Mouse (Mus musculus): ENCODE results near the gene Crybg3.

Gene Crybg3

DNA sequence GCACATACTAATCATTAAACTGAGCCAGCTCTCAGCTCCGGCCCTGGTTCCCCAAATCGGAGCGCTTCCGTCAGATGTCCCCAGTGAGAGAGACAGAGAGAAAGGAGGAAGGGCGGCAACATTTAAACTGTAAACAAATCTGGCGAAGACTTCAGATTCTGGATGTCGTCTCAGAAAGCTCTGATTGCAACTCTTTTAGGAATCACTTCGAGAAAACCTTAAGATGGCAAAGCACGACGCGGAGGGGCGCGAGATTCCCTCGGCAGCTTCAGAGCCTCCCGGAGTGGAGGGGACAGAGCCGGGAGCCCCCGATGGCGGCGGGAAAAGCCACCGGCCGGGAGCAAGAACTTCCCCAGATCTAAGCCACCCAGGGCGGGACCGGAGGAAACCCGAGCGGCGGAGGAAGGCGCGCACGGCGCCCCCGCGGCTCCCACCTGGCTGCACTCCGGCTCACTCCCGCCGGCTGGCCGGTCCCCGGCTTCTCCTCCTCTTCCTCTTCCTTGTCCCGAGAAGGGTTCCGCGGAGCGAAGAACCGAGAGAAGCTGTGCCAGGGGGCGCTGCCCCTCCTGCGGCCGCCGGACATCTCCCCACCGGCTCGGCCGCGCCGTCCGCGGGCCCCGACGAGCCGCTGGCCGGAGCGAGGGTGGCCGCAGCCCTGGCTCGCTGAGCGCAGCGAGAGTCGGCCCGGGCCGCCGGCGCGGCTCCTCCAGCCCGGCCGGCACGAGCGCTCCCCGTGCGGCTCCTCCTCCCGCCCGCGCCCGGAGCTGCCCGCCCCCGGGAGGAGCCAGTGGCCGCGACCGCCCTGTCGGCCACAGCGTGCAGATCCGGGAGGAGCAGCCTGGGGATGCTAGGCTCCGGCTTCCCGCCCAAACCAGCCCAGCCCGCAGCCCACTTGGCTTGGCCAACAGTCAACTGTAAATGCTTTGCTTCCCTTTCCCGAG is at the start of gene Crybg3:
Gene Crybg3 (minus strand): TSS at position 669 of the 941 bp plus-strand sequence.
- DNase-seq (ENCODE audit: low spot score in 2 of 2): peak; percentile 59

GRCm38 (mm10) chr16:59643766-59644165 is 43.0 kb upstream of the Crybg3 start:
- no peak for DNase-seq (ENCODE audit: low spot score in 2 of 2)

- no peak for DNase-seq (ENCODE audit: low spot score in 2 of 2)
Measured at GRCm38 (mm10) chr16:59639985-59640384, 39.2 kb upstream of the Crybg3 start.

- peak; percentile 90 for DNase-seq (ENCODE audit: low spot score in 2 of 2)
Measured at GRCm38 (mm10) chr16:59639102-59639691, 38.4 kb upstream of the Crybg3 start, which contains the start of gene Arl6. TSS of gene Arl6 (minus strand) at chr16:59639391.

DNA sequence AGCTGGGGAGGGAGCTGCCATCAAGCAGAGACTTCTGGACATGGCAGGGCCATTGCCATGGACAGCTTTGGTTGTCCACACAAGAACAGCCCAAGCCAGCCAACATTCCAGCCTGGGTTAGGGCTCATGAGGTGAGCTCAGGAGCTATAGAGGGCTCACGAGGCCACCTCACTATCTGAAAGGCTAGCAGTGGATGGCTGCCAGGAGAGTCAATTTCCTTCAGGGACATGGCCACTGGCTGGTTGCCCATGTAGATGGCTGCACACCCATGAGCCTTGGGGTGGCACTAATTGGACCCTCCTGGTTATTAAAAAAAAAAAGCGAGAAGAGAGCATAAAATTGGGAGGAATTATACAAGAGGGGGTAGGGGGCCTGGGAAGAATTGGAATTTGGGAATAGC is 33.8 kb upstream of the Crybg3 start:
- no peak for DNase-seq (ENCODE audit: low spot score in 2 of 2)

DNA sequence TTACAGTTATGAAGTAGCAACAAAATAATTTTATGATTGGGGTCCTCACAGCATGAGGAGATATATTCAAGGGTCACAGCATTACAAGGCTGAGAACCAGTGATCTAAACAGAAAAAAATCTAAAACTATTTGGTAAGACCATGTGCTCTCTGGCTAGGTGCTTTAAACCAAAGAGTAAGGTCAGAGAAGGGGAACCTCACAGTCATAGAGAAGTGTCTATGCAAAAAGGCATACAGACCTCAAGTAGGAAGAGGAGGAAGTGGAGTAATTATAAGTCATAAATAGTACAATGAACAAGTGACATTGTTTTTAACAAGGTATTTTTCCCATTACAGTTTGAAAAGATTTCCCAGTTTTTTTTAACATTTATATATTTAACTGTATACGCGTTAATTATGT is 20.8 kb upstream of the Crybg3 start:
- DNase-seq (ENCODE audit: low spot score in 2 of 2): no peak

DNA sequence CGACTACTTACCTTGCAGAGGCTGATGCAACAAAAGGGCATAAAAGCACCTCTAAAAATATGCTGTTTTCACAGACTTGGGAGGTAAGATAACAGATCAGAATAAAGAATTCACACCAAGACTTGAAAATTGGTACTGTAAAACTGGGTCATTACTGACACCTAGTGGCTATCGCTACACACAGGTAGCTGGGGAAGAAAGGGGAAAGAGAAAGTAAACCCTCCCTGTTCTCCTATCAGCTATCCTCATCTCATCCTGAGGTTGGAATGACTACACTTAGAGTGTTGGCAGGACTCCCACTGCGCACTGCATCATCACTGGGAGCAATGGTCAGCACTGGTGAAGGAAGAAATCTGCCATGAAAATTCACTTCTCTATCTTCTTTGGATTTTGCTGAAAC is 16.4 kb upstream of the Crybg3 start:
- peak; percentile 22 to 38 for DNase-seq (ENCODE audit: low spot score in 2 of 2)

DNA sequence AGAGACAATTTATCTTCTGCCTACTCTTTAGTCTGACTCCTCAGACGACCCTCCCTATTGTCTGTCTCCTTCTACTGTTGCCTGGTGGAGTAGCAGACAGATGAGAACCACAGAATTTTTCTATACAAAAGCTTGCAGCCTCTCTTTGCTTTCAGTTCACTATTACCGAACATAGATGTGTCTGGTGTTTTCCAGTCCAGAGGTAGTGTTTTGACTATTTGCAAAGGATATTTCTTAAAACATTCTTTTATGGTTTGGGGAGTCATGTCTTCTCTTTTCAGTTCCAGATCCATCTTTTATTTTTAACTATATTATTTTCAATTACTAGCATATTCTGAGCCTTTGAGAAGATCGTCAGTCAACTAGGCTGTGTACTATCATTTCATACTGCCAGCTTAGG is 14.9 kb upstream of the Crybg3 start:
- DNase-seq (ENCODE audit: low spot score in 2 of 2): no peak

DNA sequence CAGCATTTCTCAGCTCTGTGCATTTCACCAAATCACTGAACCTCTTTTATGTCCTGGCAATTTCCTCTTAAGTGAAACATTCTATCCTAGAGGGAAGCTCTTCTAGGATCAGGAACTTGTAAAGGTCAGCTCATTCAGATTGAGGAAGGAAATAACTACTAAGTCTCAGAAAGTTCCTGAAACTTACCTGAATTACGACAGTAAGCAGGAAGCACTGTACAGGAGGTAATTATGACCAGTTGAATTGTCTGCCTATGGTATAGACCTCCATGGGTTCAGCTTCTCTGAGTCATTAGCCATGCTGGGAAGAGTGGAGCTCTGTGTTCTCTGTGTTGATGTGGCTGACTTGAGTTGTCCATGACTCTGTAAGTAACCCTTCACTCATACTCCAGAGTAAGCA is 10.0 kb upstream of the Crybg3 start:
- no peak for DNase-seq (ENCODE audit: low spot score in 2 of 2)

GRCm38 (mm10) chr16:59604078-59604781 is 3.5 kb upstream of the Crybg3 start:
- peak; percentile 4 to 9 for DNase-seq (ENCODE audit: low spot score in 2 of 2)

DNA sequence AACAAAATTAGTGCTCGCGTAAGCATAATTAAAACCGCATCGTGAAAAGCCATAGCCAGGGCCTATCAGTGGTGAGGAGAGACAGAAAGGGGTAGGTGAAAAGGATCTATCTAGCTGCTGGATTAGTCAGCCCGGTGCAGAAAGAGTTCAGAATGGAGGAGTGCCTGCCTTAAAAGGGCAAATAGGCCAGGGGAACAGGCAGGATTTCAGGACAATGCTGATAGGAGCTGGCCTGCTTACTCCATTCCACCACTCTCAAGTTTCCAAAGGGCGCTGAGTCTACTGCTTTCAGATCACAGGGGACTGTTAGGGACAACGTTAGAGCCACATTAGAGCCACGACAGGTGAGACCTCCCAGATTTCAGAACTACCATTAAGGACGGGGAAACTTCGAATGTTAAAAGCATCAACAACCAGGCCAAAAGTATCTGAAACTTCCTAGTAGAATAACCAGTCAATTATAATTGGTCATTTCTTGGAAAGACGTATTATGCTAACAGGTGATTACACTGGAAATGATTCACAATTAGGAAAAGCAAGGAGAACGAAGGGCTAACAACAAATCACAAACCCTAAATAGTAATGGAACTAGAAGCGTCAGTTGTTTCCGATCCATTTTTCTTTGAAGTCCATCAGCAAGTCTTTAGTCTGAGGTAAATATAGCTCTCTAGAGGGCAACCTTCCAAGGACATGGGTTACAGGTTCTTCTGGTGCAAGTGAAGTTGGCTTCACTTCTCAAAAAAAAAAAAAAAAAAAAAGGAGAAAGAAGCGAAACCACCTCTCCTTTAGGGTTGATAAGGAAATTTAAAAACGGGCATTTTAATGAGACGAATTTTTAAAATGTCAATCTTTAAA is 1.1 kb downstream of the Crybg3 start:
- DNase-seq (ENCODE audit: low spot score in 2 of 2): no peak

DNA sequence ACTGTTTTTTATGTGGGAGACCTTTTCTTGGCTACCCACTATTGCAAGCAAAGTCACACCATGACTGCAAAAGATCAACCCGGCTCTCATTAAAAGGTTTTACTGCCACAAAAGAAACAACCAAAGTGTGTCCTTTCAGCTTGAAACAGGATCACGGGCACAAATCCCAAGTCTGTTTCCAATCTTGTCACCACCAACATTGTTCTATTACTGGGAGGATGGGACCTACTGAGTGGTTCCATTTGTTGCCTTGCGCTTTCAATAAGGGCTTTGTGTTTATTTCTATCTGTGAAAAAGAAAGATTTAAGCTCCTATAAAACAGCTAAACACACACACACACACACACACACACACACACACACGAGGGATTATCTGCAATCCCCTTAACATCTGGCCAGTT is 1.8 kb downstream of the Crybg3 start:
- DNase-seq (ENCODE audit: low spot score in 2 of 2): no peak

GRCm38 (mm10) chr16:59597256-59597655 is 3.5 kb downstream of the Crybg3 start:
- no peak for DNase-seq (ENCODE audit: low spot score in 2 of 2)

DNA sequence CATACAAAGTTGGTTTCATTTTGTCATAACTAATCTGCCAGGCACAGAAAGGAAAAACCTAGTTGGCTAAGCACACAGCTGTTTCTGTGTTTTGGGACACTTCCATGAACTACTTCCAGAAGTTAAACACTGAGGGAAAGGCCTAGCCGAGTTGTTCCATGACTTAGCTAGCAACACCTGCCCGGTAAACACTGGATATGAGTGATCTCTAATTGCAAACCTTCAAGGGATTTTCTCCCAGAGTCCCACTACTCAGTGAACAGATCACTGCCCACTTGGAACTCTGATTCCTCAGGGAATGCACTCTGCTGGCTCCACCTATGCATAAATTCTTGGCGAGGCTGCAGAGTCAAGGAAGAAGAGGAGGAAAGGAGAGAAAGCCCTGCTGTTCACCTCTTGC is 6.1 kb downstream of the Crybg3 start:
- no peak for DNase-seq (ENCODE audit: low spot score in 2 of 2)

- no peak for DNase-seq (ENCODE audit: low spot score in 2 of 2)
Measured at GRCm38 (mm10) chr16:59590790-59591189, 10.0 kb downstream of the Crybg3 start.

DNA sequence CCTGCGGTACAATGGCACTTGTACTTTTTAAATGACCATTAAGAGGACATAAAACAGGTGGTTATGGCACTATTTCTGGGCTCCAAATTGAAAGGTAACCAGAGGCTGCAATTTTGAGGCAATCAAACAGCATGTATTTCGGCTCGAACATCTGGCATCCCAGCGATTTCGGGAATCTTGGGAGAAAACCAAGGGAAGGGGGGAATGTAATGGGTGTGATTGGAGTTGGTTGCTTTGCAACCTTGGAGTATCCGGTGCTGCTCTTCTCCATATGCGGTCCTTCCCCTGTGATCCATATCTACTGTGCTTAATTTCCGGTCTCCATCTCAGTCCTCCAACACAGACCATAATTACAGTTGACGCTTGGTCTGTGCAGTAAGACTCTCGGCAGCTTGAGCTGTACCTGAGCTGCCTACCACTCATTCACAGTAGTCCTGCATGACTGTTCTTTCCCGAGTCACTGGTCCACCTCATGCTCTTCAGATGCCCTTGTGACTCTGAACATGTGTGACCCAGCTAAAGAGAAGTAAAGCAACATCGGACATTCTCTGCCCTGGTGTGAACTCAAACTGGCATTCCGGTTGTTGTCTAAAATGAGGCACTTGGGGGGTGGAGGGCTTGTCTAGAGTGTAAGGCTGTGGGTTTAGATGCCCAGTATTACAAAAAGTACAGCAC is 12.3 kb downstream of the Crybg3 start:
- DNase-seq (ENCODE audit: low spot score in 2 of 2): no peak

- no peak for DNase-seq (ENCODE audit: low spot score in 2 of 2)
Measured at GRCm38 (mm10) chr16:59587816-59588215, 13.0 kb downstream of the Crybg3 start.

- DNase-seq (ENCODE audit: low spot score in 2 of 2): no peak
Measured at GRCm38 (mm10) chr16:59586911-59587310, 13.9 kb downstream of the Crybg3 start.

DNA sequence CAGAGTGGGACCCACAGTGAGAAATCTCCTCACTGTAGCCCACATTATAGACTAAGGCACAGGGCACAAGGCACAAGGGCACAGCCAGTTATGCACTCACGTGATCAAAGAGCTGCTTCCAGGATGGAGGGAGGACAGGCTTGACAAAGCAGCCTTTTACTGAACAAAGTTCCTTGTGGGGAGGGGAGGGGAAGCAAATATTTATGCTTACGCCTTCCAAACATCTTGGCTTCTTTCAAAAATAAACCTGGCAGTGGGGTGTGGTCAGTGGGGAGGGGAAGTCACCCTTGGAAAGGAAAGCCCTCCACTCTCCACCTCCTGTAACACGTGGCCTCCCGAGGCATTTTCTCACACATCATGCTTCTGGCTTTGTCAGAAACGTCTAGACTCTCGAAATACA is 14.5 kb downstream of the Crybg3 start:
- DNase-seq (ENCODE audit: low spot score in 2 of 2): no peak

DNA sequence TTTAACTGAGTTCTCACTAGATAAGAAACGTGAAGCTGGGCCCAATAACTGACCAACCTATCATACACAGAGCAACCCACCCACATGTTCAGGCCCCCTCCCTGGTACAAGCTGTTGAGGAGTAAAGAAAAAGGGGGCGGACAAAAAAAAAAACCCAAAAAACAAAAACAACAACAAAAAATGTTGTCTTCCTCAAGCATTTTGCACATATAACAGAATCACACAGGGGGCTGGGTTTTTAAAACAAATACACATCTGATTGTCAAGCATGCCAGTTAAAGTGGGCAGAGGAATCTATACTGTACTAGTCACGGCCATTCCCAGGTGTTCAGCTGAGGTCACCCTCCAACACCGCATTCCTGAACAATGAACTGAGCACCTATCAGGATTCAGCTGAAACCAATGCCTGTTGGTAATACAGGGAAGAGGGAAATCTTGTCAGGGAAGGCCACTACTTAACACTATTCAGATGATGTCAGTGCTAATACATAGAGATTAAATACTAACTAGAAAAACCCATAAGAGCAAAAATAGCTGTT is 15.0 kb downstream of the Crybg3 start:
- no peak for DNase-seq (ENCODE audit: low spot score in 2 of 2)

GRCm38 (mm10) chr16:59583515-59583914 is 17.3 kb downstream of the Crybg3 start:
- no peak for DNase-seq (ENCODE audit: low spot score in 2 of 2)
